Mouse (Mus musculus): ENCODE data around the gene Cacna1h. TPM values are rescaled to one million over a fixed set of nuclear protein-coding genes. Genes with fewer than 3 reads are reported as not detected.
A peak's percentile ranks its signal among the peaks of the same experiment; 100 is the strongest.

The Cacna1h gene
- total RNA-seq, 2 experiments from 2014 or later: 7.9 to 8.4 TPM

DNA sequence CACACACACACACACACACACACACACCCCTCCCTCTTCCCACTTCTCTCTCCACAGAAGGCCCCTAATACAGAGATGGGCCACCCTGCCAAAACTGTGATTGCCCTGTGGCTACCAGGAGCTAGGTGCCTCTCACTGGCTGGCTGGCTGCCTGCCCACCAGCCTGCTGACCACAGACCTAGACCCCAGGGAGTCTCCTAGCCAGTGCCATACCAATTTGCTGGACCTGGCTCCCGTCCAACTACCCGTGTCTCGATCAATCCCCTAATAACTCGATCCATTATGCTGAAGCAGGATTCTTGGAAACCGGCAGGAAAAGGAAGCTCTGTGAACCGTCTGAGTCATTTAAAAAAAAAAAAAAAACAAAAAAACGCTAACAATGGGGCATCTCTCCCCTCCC lies 22.8 kb downstream of the Cacna1h start:
- no peak for DNase-seq
- intact Hi-C loops (cut with DNase I): no loop called here

GRCm38 (mm10) chr17:25410180-25410579 lies 23.4 kb downstream of the Cacna1h start:
- no peak for DNase-seq
- intact Hi-C loops (cut with DNase I): no loop called here

GRCm38 (mm10) chr17:25409621-25410020 lies 24.0 kb downstream of the Cacna1h start:
- intact Hi-C loops (cut with DNase I): no loop called here
- DNase-seq: no peak

- DNase-seq: no peak
- intact Hi-C loops (cut with DNase I): no loop called here
Observed at GRCm38 (mm10) chr17:25408302-25408999, 25.1 kb downstream of the Cacna1h start.

DNA sequence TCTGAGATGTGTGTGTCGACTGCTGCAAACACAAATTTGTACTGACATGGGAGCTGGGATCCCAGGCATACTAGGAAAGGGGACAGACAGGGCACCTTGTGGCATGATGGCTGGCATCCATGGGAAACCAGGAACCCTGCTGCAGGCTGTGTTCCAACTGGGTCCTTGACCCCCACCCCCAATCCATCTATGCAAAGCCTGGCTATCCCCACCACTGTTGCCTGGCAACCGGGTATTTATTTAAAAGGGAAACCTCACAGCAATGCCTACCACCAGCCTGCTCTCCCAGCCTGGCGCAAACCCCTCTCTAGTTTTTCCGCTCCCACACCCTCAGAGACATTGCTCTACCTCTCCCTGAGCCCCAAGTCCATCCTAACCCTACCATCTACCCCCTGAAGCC lies 26.2 kb downstream of the Cacna1h start:
- DNase-seq: peak in 1 of 2 experiments; percentile 10
- intact Hi-C loops (cut with DNase I): no loop called here

DNA sequence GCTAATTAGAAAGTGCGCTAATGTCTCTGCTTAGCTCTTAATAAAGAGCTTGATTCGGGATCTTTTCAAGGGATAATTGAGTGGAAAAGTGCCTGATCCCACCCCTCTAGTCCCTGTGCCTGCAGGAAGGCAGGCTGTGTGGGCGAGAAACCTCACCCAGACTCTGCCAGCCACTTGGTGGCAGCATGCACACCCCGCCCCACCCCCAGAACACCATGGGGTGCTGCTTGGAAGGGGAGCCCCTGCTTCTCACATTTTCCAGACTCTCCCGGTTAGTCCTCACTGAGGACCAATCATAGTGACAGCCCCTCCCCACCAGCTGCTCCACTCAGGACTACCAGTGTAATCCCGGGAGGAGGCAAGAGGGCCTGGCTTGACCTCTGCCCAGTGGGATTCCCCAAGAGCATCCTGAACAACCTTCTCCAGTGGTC lies 27.6 kb downstream of the Cacna1h start:
- intact Hi-C loops (cut with DNase I): no loop called here
- DNase-seq: peak in 1 of 2 experiments; percentile 36

DNA sequence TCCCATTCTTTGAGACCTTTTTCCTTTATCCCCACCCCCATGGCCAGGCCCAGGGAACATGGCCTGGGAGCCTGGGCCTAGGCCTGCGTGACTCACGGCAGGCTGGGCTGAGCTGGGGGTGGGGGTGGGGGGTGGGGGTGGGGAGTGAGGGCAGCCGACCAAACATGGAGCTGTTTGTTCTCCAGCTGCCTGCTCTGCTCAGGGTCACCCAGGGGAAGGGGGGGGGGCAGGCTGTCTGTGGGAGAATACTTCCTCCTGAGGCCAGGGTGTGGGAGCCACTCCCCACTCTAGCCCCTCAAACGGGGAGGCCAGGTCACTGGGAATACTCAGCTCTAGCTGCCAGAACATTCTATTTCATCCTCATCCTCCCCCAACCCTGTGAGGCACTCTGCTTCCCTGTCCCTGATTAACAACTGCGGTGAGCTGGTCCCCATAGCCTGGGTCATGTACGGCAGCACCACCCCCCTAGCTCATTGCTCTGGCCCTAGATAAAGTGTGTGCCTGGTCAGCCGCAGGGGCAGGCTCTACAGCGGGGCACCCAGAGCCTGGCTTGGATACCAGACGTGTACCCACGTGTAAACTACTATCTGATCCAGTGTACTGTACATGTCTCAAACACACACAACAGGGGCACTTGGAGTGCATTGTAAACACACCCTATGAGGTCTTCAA lies 28.2 kb downstream of the Cacna1h start:
- intact Hi-C loops (cut with DNase I): no loop called here
- DNase-seq: peak in 1 of 2 experiments; percentile 10

DNA sequence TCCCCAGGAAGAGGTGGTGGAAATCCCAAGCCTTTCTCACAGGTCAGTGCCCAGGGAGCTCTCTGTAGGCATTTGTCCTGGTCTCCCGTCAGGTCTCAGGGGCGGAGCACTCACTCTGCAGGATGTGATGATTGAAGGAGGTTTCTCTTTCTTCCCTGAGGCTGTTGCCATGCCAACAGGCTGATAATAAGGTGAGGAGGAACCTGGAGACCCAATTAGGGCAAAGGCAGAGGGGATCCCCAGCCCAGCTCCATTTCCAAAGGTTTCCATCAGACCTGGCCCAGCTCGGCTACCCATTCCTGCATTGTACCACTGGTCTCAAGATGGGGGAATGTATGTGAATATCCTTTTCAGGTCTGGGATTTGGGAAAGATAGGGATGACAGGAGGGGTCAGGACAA lies 29.4 kb downstream of the Cacna1h start:
- intact Hi-C loops (cut with DNase I): no loop called here

GRCm38 (mm10) chr17:25402224-25402623 lies 31.4 kb downstream of the Cacna1h start:
- intact Hi-C loops (cut with DNase I): no loop called here

More for the DNA sequence above, 29.4 kb downstream of the Cacna1h start:
- no peak for DNase-seq

DNA sequence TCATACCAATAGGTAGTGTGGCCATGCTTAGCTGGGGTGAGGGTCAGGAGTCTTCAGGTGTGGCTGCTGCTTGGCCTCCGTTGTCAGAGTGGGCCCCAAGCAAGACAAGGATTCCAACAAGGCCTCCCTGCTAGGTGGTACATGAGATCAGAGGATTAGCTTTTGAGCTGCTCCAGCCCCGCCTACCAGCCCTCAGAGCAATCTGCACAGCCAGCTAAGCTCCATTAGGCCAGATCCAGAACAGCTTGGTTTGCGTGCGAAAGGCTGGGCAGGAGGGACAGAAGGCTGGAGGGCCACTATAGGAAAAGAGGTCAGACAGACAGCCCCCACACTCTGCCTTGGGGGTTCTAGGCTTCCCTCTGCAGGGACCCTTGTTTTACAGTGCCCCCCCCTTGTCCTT lies 32.1 kb downstream of the Cacna1h start:
- no peak for DNase-seq
- intact Hi-C loops (cut with DNase I): no loop called here

More at GRCm38 (mm10) chr17:25402224-25402623, 31.4 kb downstream of the Cacna1h start:
- DNase-seq: no peak

- intact Hi-C loops (cut with DNase I): no loop called here
- DNase-seq: peak; percentile 50 to 71
Observed at GRCm38 (mm10) chr17:25400443-25400842, 33.1 kb downstream of the Cacna1h start.

DNA sequence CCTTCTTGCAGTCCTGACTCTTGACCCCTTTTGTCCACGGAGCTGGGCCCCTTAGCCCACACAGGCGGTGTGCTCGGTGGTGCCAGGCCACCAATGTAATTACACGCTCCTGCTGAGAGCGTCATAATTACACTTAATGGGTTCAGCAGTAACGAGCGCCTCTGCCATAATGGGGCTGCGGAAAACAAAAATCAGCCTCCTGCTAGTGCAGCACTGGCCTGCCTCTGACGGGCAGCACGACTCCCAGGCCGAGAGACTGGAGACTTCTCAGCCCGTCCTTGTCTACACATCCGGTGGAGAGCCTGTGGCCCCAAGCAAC lies 35.1 kb downstream of the Cacna1h start:
- DNase-seq: no peak
- intact Hi-C loops (cut with DNase I): loop anchor here (1.0 to 5.0 kb wide), 2 partner anchors 72 to 299 kb away; no protein-coding TSS in a partner anchor

- intact Hi-C loops (cut with DNase I): loop anchor here (1.0 to 5.0 kb wide), 2 partner anchors 72 to 299 kb away; no protein-coding TSS in a partner anchor
Observed at GRCm38 (mm10) chr17:25397804-25398519, 35.6 kb downstream of the Cacna1h start.

DNA sequence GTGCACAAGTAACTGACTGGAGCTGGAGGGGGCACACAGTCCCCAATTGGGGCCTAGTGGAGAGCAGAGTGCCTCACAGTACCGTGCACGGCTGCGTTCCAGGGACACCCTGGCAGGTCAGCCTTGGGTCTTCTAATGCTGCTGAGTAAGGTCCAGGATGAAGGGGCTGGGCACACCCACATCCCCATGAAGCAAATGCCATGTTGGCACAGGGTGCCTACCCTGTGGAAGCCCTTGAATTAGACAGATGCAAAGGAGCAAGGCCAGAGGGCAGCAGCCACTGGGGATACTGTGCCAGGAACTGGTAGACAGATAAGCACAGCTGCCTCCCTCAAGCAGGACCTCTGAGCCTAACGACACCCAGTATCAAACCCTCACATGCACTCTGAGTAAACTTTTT lies 39.1 kb downstream of the Cacna1h start:
- DNase-seq: no peak
- intact Hi-C loops (cut with DNase I): no loop called here

More at GRCm38 (mm10) chr17:25397804-25398519, 35.6 kb downstream of the Cacna1h start:
- DNase-seq: peak; percentile 77 to 88

DNA sequence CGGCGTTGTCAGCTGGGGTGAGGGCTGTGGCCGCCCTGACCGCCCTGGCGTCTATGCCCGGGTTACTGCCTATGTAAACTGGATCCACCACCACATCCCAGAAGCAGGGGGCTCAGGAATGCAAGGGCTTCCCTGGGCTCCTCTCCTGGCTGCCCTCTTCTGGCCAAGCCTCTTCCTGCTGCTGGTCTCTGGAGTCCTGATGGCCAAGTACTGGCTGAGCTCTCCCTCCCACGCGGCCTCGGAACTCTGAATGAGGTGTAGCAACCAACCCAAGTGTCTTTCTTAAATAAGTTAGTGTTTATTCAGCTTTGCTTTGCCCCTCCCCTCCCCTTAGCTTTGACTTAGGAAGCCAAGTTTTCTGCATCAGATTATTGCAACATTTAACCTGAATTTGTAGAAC lies 59.6 kb downstream of the Cacna1h start:
- intact Hi-C loops (cut with DNase I): no loop called here
- DNase-seq: peak; percentile 12 to 23

DNA sequence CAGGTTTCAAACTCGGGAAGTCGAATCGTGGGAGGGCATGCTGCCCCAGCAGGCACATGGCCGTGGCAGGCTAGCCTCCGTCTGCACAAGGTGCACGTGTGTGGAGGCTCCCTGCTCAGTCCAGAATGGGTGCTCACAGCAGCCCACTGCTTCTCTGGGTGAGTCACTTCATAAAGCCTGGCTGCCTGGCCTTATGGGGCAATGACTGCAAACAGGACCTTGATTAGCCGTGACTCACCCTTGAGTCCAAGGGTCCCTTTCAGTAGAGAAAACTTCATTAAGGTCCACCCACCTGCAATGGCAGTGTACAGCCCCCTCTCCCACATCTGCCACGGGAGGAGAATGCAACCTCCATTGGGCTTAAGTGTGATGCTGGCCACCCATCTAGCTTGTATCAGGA lies 61.1 kb downstream of the Cacna1h start:
- intact Hi-C loops (cut with DNase I): no loop called here
- no peak for DNase-seq

DNA sequence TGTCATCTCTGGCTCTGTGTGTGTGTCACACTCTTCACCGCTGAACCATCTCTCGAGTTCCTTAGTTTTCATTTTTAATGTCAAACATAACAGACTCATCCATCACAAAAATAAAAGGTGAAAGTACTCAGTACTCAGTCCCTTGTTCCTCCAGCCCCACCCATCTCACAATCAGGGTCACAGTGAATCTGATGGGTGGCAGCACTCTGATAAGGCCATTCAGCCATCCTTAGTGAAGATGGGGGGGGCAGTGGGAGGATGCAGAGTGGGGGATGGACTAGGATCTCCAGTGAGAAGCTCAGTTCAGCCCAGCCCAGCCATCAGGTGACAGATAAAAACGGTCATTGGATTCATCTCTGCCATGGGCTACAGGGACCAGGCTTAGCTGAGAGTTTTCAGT lies 64.6 kb downstream of the Cacna1h start, which contains the start of gene Tpsg1:
Gene Tpsg1 (plus strand): TSS at position 301 of the 400 bp plus-strand sequence.
- DNase-seq: no peak
- intact Hi-C loops (cut with DNase I): no loop called here

DNA sequence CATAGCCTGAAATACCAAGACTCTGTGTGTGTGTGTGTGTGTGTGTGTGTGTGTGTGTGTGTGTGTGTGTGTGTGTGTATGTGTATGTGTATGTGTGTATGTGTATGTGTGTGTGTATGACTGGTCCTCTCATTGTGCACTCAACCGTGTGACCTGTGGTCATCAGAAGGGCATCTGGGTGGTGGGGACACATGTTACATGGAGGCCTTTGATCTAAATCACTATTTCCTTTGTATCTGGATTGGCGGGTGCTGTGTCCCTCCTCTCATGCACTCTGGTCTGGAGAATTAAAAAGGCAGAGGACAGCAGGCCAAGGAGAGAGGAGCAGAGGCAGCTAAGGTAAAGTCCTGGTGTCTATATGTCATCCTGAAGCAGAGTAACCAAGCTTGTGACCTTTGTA lies 67.6 kb downstream of the Cacna1h start, which contains the start of gene Tpsb2:
Gene Tpsb2 (plus strand): TSS at position 301 of the 400 bp plus-strand sequence.
- intact Hi-C loops (cut with DNase I): no loop called here

DNA sequence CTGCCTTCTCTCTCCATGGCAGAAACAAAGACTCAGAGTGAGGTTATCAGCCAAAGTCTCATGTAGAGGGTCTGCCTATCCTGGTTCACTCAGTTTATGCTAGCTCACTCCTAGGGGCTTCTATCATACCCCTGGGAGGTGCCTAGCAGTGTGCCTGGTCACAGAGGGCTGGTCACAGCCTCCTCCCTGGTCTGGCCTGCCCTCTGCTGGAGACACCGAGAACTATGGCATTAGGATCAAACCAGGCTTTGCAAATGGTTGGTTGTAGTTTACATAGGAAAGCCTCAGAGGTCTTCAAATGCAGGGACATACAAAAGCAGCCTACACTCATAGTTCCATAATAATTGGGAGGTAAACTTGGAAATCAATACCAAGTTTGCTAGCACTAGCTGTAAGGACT lies 69.9 kb downstream of the Cacna1h start:
- DNase-seq: peak; percentile 37 to 66
- intact Hi-C loops (cut with DNase I): loop anchor here (2.0 to 5.0 kb wide), 3 partner anchors 31 to 421 kb away; no protein-coding TSS in a partner anchor

More for the DNA sequence above, 67.6 kb downstream of the Cacna1h start, which contains the start of gene Tpsb2:
- DNase-seq: no peak

DNA sequence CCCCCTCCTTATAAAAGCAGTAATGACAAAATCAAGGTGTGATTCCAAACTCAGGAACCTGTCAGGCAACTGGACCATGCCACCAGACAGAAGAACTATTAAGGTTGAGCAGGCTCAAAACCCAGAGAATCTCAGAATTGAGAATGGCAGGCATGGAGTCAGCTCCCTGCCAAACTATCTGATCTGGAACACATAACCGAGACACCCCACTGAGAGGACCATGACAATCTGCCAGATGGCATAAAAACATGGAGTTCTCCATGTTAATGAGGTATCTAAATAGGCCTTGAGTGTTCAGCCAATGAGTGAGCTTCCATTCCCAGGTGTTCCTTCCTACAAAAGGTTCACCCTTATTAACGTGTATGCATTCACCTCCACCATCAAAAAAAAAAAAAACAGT lies 72.3 kb downstream of the Cacna1h start:
- no peak for DNase-seq
- intact Hi-C loops (cut with DNase I): loop anchor here (5.0 kb wide), 2 partner anchors 69 to 419 kb away; no protein-coding TSS in a partner anchor

DNA sequence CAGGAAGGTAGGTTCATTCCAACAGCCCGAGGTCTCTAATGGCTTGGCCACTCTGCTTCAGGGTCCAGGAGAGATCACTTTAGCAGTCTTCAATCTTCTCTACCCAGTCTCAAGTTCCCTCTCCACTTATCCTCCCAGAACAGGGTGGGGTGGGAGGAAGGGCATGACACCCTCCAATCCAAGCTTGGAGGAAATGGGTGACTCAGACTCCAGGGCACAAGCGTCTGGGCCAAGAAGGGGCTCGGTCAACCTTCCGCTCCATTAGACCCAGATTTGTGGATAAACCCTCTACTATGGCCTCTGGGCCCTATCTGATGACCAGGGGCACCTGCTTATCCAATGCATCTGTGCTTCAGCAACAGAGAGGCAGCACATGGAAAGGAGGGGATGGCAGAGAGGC lies 88.1 kb downstream of the Cacna1h start, which contains the start of gene Tpsab1:
Gene Tpsab1 (minus strand): TSS at position 101 of the 400 bp plus-strand sequence.
- no peak for DNase-seq
- intact Hi-C loops (cut with DNase I): no loop called here

All from heart, postnatal 10 days (tissue).